Mouse (Mus musculus) ES-Bruce4 (cell line): Measurements from ENCODE around the gene BC005537.

ENCODE experiments used
- EP300 ChIP-seq: IDR thresholded peaks from 2 replicates; pipeline ENCODE4 v1.6.1; 2011; ENCODE audit warnings: low read depth, low read length; ENCODE audit not compliant: insufficient read depth
- POLR2A ChIP-seq: IDR thresholded peaks from one replicate; pipeline ENCODE4 v1.8.1; 2011; ENCODE audit warnings: low read length; ENCODE audit not compliant: insufficient read depth

DNA sequence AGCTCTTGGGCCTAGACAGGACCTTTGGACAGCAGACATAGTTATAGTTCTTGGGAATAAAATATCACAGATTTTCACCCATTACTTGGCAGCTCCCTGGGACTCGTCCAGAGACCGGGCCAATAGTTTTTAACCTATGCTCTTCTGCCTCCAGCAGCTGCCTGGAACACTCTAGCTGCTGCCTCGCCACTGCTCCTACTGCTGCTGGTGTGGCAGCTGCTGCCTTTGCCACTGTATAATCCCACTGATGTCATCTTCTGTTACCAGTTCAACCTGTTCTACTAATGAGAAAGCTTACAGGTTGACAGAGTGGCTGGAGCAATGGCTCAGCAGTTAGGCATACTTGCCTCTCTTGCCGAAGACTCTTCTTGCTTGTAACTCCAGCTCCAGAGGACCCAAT, 47.9 kb downstream of the BC005537 start:
- TF ChIP-seq POLR2A (no peak), EP300 (no peak)
